ENCODE assay signal across 9 mouse cellular contexts in genomic region chr19:59198161-59198560, GRCm38 (mm10). TPM values are rescaled to one million over a fixed set of nuclear protein-coding genes. Genes with fewer than 3 reads are reported as not detected.
DNase-seq lines count a peak whose midpoint lies in the region; ATAC-seq and TF ChIP-seq lines count a peak whose summit lies in the region.
"Had no signal": no experiment of that assay in that cellular context is flagged by ENCODE, and none has a peak within 500 bp of the region (broad histone marks: within the 10 kb centered on the region; RNA-seq: fewer than 3 reads in every experiment).

No protein-coding gene starts in this region.

- no peaks in the 10 kb centered on the region for H3K4me1 ChIP-seq in heart, adult 2 months (ENCODE audit: control insufficient read depth, insufficient read depth, low read length)
- H3K4me1 ChIP-seq in E14TG2a.4 (replicated peaks; ENCODE audit: low read depth, low read length), result peaks cover 19% of the 10 kb centered on the region; the same call in 1 of the 2 replicates
- H3K4me1 ChIP-seq in bone marrow, adult 2 months (ENCODE audit: control insufficient read depth, insufficient read depth, low read length), result no peaks in the 10 kb centered on the region; the same call in 1 of the 2 replicates
- peaks cover 7% of the 10 kb centered on the region for H3K4me1 ChIP-seq in liver, postnatal 0 days (ENCODE audit: insufficient read depth)

- no peak overlapping the region for H3K9ac ChIP-seq in heart, adult 2 months (ENCODE audit: low read depth, low read length)
- no peak overlapping the region for H3K9ac ChIP-seq in liver, postnatal 0 days (replicated peaks)
- H3K9ac ChIP-seq: embryonic facial prominence, embryonic 15.5 days had no signal

- TF ChIP-seq POLR2A in heart, adult 2 months (IDR thresholded peaks at IDR 0.05; ENCODE audit: insufficient read depth, low read depth, low read length), result no peak
- TF ChIP-seq POLR2A in bone marrow, adult 2 months (IDR thresholded peaks at IDR 0.05; ENCODE audit: borderline replicate concordance, control insufficient read depth, low read depth, low read length), result no peak

- peaks cover 10% of the 10 kb centered on the region for H3K9me3 ChIP-seq in E14TG2a.4 (ENCODE audit: low read length)
- H3K9me3 ChIP-seq in liver, postnatal 0 days (ENCODE audit: low read length), result 0 out of 2 replicates have a peak, but pooled peaks cover 4% of the 10 kb centered on the region
- H3K9me3 ChIP-seq: embryonic facial prominence, embryonic 15.5 days had no signal

- intact Hi-C loops in heart, adult 2 months (cut with DNase I), result loop anchor here (1.0 to 5.0 kb wide), 2 partner anchors 287 to 391 kb away; no protein-coding TSS in a partner anchor
- intact Hi-C loops in heart, postnatal 25 days (cut with DNase I), result loop anchor here (5.0 kb wide), 1 partner anchor 391 kb away; no protein-coding TSS in a partner anchor

- TF ChIP-seq CTCF in heart, adult 2 months (IDR thresholded peaks at IDR 0.05), result peak; percentile 87
- peak; percentile 84 for TF ChIP-seq CTCF in E14TG2a.4 (conservative IDR thresholded peaks at IDR 0.05; ENCODE audit: low read length)
- TF ChIP-seq CTCF in bone marrow, adult 2 months (IDR thresholded peaks at IDR 0.05; ENCODE audit: control insufficient read depth, insufficient read depth, low read length), result peak; percentile 92
- peak; percentile 91 for TF ChIP-seq CTCF in liver, postnatal 0 days (IDR thresholded peaks at IDR 0.05; ENCODE audit: low read depth)

- H3K79me2 ChIP-seq in heart, adult 2 months (replicated peaks; ENCODE audit: control insufficient read depth, insufficient read depth, low read length), result no peaks in the 10 kb centered on the region

- H3K36me3 ChIP-seq in heart, adult 2 months (ENCODE audit: control insufficient read depth, insufficient read depth, low read length), result no peaks in the 10 kb centered on the region
- no peaks in the 10 kb centered on the region for H3K36me3 ChIP-seq in E14TG2a.4 (ENCODE audit: insufficient read depth, low read length)
- H3K36me3 ChIP-seq in liver, postnatal 0 days (replicated peaks; ENCODE audit: insufficient read depth, low read length), result no peaks in the 10 kb centered on the region
- H3K36me3 ChIP-seq: embryonic facial prominence, embryonic 15.5 days had no signal

- no peak for ATAC-seq in liver, postnatal 0 days

- H3K4me3 ChIP-seq in heart, adult 2 months, result no peak overlapping the region
- H3K4me3 ChIP-seq in E14TG2a.4 (replicated peaks; ENCODE audit: low read length), result no peak overlapping the region
- H3K4me3 ChIP-seq in bone marrow, adult 2 months (replicated peaks; ENCODE audit: control insufficient read depth, low read depth, low read length), result no peak overlapping the region
- H3K4me3 ChIP-seq in liver, postnatal 0 days (ENCODE audit: low read depth, low read length), result no peak overlapping the region
- H3K4me3 ChIP-seq: embryonic facial prominence, embryonic 15.5 days had no signal

- no peak for TF ChIP-seq EP300 in heart, adult 2 months (IDR thresholded peaks at IDR 0.05; ENCODE audit: insufficient read depth, low read depth, low read length)
- no peak for TF ChIP-seq EP300 in liver, postnatal 0 days (IDR thresholded peaks at IDR 0.05; ENCODE audit: low read depth)

- 33% methylated on average over 7 of the region's 7 CpGs for WGBS in heart, adult 2 months
- 23% methylated on average over 7 of the region's 7 CpGs for WGBS in bone marrow, adult 2 months
- 37% methylated on average over 7 of the region's 7 CpGs for WGBS in liver, postnatal 0 days (ENCODE audit: insufficient replicate concordance)

- H3K27ac ChIP-seq in heart, adult 2 months, result no peak overlapping the region
- no peak overlapping the region for H3K27ac ChIP-seq in bone marrow, adult 2 months (ENCODE audit: control insufficient read depth, insufficient read depth, low read depth, low read length, poor library complexity)
- H3K27ac ChIP-seq in liver, postnatal 0 days (ENCODE audit: low read depth), result no peak overlapping the region
- H3K27ac ChIP-seq: embryonic facial prominence, embryonic 15.5 days had no signal

- H3K4me2 ChIP-seq in liver, postnatal 0 days (ENCODE audit: low read depth, low read length), result no peak overlapping the region
- H3K4me2 ChIP-seq: embryonic facial prominence, embryonic 15.5 days had no signal

- peaks cover 10% of the 10 kb centered on the region for H3K27me3 ChIP-seq in heart, adult 2 months (ENCODE audit: control insufficient read depth, insufficient read depth, low read length)
- peaks cover 68% of the 10 kb centered on the region for H3K27me3 ChIP-seq in E14TG2a.4 (ENCODE audit: insufficient read depth, low read length)
- H3K27me3 ChIP-seq in liver, postnatal 0 days (ENCODE audit: insufficient read depth, low read length), result peaks cover 48% of the 10 kb centered on the region

- peak; percentile 43 to 71 for DNase-seq in heart, adult 2 months
- DNase-seq in heart, postnatal 25 days (ENCODE audit: low spot score), result no peak
- DNase-seq in heart, adult 9 months (ENCODE audit: low spot score in 2 of 2), result peak; percentile 21 to 23
- peak; percentile 75 for DNase-seq in liver, postnatal 0 days
- peak; percentile 10 for DNase-seq in skeletal muscle tissue, adult 2 months (ENCODE audit: low read depth, low spot score)
- DNase-seq in cerebellum, adult 9-10 months, result no peak

RNA-seq across cellular contexts. Expression of gene Kcnk18, which starts 20.9 kb away (rescaled TPM):
- not detected for total RNA-seq in heart, adult 2 months (2021)
- not detected in 2 replicates for polyA plus RNA-seq in heart, adult 2 months (2012; rRNA removed)
- total RNA-seq in heart, postnatal 25 days (2021), result not detected
- polyA plus RNA-seq in bone marrow, adult 2 months (2011; ENCODE audit: insufficient read depth, insufficient read length, low replicate concordance, missing spikeins), result not detected in 2 replicates
- not detected in 2 replicates for polyA plus RNA-seq in liver, postnatal 0 days (2015; fragmentation: Nextera tagmentation; extraction: Ambion mirVana)
- polyA plus RNA-seq: embryonic facial prominence, embryonic 15.5 days had no signal

RNA-seq across cellular contexts. Expression of gene Vax1, which starts 28.3 kb away (rescaled TPM):
- not detected for total RNA-seq in heart, adult 2 months (2021)
- not detected in 2 replicates for polyA plus RNA-seq in heart, adult 2 months (2012; rRNA removed)
- not detected for total RNA-seq in heart, postnatal 25 days (2021)
- not detected in 2 replicates for polyA plus RNA-seq in bone marrow, adult 2 months (2011; ENCODE audit: insufficient read depth, insufficient read length, low replicate concordance, missing spikeins)
- polyA plus RNA-seq in liver, postnatal 0 days (2015; fragmentation: Nextera tagmentation; extraction: Ambion mirVana), result not detected in 2 replicates

Comparison
In these comparisons a context has a peak if more than half of its experiments do, and no peak if none do; other contexts are left out.
1. DNase-seq: peak in heart, adult 2 months (2 of 2), heart, adult 9 months (2 of 2), liver, postnatal 0 days (single experiment) and skeletal muscle tissue, adult 2 months (single experiment); none in heart, postnatal 25 days (single experiment) and cerebellum, adult 9-10 months (single experiment).
2. Peak in every context shown above with its lines, with median percentiles within 50 percentile points of each other: CTCF ChIP-seq.